ENCODE assay signal across 25 mouse cellular contexts in the genomic region with DNA sequence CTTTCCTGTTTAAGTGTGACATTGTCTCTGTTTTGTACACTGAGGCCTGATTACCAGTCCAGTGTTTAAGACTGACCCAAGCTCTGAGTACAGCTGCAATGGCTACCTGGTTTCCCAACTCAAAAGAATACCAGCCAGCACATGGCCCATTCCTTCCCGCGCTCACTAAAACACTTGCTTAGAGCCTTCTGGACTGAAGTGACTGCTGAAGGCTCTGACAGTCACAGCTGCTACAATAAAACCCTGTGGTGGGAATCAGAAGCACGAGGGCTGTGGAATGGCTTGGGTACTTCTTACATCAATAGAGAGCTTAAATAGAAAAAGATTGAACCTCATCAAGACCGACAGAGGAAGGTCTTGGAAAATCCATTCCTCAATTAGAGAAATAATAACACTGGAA.
"Had no signal": no experiment of that assay in that cellular context is flagged by ENCODE, and none has a peak within 500 bp of the region (broad histone marks: within the 10 kb centered on the region; RNA-seq: fewer than 3 reads in every experiment).

No protein-coding gene starts in this region.

- ATAC-seq: hindbrain, postnatal 0 days; inflammation-experienced regulatory T-cells, adult 6 months; intestine, embryonic 15.5 days; intestine, postnatal 0 days; liver, embryonic 12.5 days had no signal

- H3K4me1 ChIP-seq: heart, embryonic 10.5 days; heart, embryonic 13.5 days; heart, embryonic 15.5 days; hindbrain, embryonic 13.5 days; hindbrain, embryonic 15.5 days; intestine, embryonic 15.5 days; limb, embryonic 15.5 days; liver, embryonic 12.5 days had no signal

- H3K9ac ChIP-seq: heart, embryonic 13.5 days; heart, embryonic 15.5 days; hindbrain, embryonic 13.5 days; hindbrain, embryonic 15.5 days; intestine, embryonic 15.5 days; limb, embryonic 13.5 days; limb, embryonic 15.5 days; liver, embryonic 12.5 days; liver, embryonic 14.5 days had no signal

- H3K4me3 ChIP-seq: gastrocnemius, adult 2 months; heart, embryonic 10.5 days; heart, embryonic 13.5 days; heart, embryonic 15.5 days; hindbrain, embryonic 13.5 days; hindbrain, embryonic 15.5 days; intestine, embryonic 15.5 days; layer of hippocampus, adult 2 months; left cerebral cortex, adult 2 months; limb, embryonic 13.5 days; limb, embryonic 15.5 days; liver, embryonic 12.5 days had no signal

- H3K36me3 ChIP-seq: hindbrain, embryonic 13.5 days; hindbrain, embryonic 15.5 days; intestine, embryonic 15.5 days; liver, embryonic 12.5 days had no signal

- H3K27me3 ChIP-seq: heart, embryonic 13.5 days; heart, embryonic 15.5 days; hindbrain, embryonic 13.5 days; hindbrain, embryonic 15.5 days; intestine, embryonic 15.5 days; limb, embryonic 13.5 days; limb, embryonic 15.5 days; liver, embryonic 12.5 days had no signal

- H3K4me2 ChIP-seq: heart, embryonic 13.5 days; heart, embryonic 15.5 days; hindbrain, embryonic 13.5 days; hindbrain, embryonic 15.5 days; intestine, embryonic 15.5 days; limb, embryonic 13.5 days; limb, embryonic 15.5 days; liver, embryonic 12.5 days had no signal

- H3K9me3 ChIP-seq: heart, embryonic 10.5 days; heart, embryonic 13.5 days; heart, embryonic 15.5 days; hindbrain, embryonic 13.5 days; hindbrain, embryonic 15.5 days; intestine, embryonic 15.5 days; limb, embryonic 13.5 days; limb, embryonic 15.5 days; liver, embryonic 12.5 days had no signal

- DNase-seq: gastrocnemius, adult 2 months; gastrocnemius, postnatal 10 days; gastrocnemius, postnatal 25 days; heart, adult 18-20 months; heart, postnatal 14 days; heart, postnatal 36 days; kidney, adult 8-10 months; kidney, postnatal 10 days; kidney, postnatal 25 days; kidney, postnatal 4 days had no signal

- H3K27ac ChIP-seq: gastrocnemius, adult 2 months; heart, embryonic 10.5 days; heart, embryonic 13.5 days; heart, embryonic 15.5 days; hindbrain, embryonic 13.5 days; hindbrain, embryonic 15.5 days; hindbrain, postnatal 0 days; intestine, embryonic 15.5 days; layer of hippocampus, adult 2 months; left cerebral cortex, adult 2 months; limb, embryonic 13.5 days; limb, embryonic 15.5 days; liver, embryonic 12.5 days; liver, embryonic 14.5 days had no signal
